In the genomic region with DNA sequence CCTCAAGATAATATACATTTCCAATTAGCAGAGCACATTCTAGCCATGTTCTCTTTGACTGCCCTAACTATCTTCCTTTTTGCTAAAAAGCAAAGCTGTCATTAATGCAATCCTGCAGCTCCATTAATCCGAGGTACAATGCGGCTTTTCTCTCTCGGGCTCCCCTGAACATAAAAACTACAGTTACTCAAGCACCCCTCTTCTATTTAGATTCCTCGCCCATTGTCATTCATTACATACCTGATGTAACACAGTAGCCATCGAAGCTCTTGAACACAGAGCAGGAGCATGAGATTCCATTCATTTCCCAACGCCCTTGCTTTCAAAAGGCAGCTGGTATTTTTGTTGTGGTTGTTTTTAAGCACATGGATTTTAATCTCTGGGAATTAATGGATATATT, we compare ENCODE assay signal across 8 mouse cellular contexts.
DNase-seq lines count a peak whose midpoint lies in the region; ATAC-seq and TF ChIP-seq lines count a peak whose summit lies in the region.

No protein-coding gene starts in this region.

- H3K4me2 ChIP-seq in lung, embryonic 14.5 days = peak overlapping the region; percentile 82
- H3K4me2 ChIP-seq in intestine, embryonic 15.5 days (replicated peaks) = peak overlapping the region; percentile 65
- peak overlapping the region; percentile 60 for H3K4me2 ChIP-seq in neural tube, embryonic 15.5 days

- ATAC-seq in lung, embryonic 14.5 days (ENCODE audit: insufficient read depth) = no peak
- ATAC-seq in intestine, embryonic 15.5 days = no peak
- no peak for ATAC-seq in neural tube, embryonic 15.5 days (ENCODE audit: low FRiP score)

- no peak overlapping the region for H3K4me3 ChIP-seq in lung, embryonic 14.5 days (ENCODE audit: low read depth, low read length)
- H3K4me3 ChIP-seq in forebrain, embryonic 10.5 days = peak overlapping the region; percentile 50
- no peak overlapping the region for H3K4me3 ChIP-seq in intestine, embryonic 15.5 days (replicated peaks)
- peak overlapping the region; percentile 39 for H3K4me3 ChIP-seq in neural tube, embryonic 15.5 days (replicated peaks)

- no peaks in the 10 kb centered on the region for H3K36me3 ChIP-seq in lung, embryonic 14.5 days (ENCODE audit: insufficient read depth)
- no peaks in the 10 kb centered on the region for H3K36me3 ChIP-seq in forebrain, embryonic 10.5 days (replicated peaks)
- H3K36me3 ChIP-seq in intestine, embryonic 15.5 days = no peaks in the 10 kb centered on the region
- no peaks in the 10 kb centered on the region for H3K36me3 ChIP-seq in neural tube, embryonic 15.5 days

- DNase-seq in lung, embryonic 14.5 days = no peak
- DNase-seq in lung, postnatal 14 days = no peak
- no peak for DNase-seq in forebrain, embryonic 10.5 days (ENCODE audit: extremely low spot score, low spot score)
- no peak for DNase-seq in cerebellum, adult 8-10 months
- DNase-seq in spleen, adult 12 weeks (ENCODE audit: low spot score) = no peak
- DNase-seq in testis, postnatal 14 days (ENCODE audit: low spot score) = no peak

- TF ChIP-seq CTCF in lung, embryonic 14.5 days (IDR thresholded peaks at IDR 0.05; ENCODE audit: low read depth) = no peak

- H3K27ac ChIP-seq in lung, embryonic 14.5 days (ENCODE audit: low read depth) = peak overlapping the region; percentile 80; the same call in 1 of the 2 replicates
- peak overlapping the region; percentile 92 for H3K27ac ChIP-seq in forebrain, embryonic 10.5 days
- H3K27ac ChIP-seq in intestine, embryonic 15.5 days = no peak overlapping the region
- H3K27ac ChIP-seq in neural tube, embryonic 15.5 days (replicated peaks) = peak overlapping the region; percentile 97

- no peaks in the 10 kb centered on the region for H3K27me3 ChIP-seq in lung, embryonic 14.5 days (ENCODE audit: insufficient read depth, low read length)
- H3K27me3 ChIP-seq in forebrain, embryonic 10.5 days (ENCODE audit: poor library complexity, severe bottlenecking) = peaks cover 19% of the 10 kb centered on the region
- no peaks in the 10 kb centered on the region for H3K27me3 ChIP-seq in intestine, embryonic 15.5 days (replicated peaks)
- no peaks in the 10 kb centered on the region for H3K27me3 ChIP-seq in neural tube, embryonic 15.5 days (replicated peaks)

- H3K4me1 ChIP-seq in lung, embryonic 14.5 days (ENCODE audit: insufficient read depth) = peaks cover 9% of the 10 kb centered on the region; the same call in 1 of the 2 replicates
- peaks cover 35% of the 10 kb centered on the region for H3K4me1 ChIP-seq in forebrain, embryonic 10.5 days
- peaks cover 9% of the 10 kb centered on the region for H3K4me1 ChIP-seq in intestine, embryonic 15.5 days (replicated peaks)
- peaks cover 24% of the 10 kb centered on the region for H3K4me1 ChIP-seq in neural tube, embryonic 15.5 days

- H3K9me3 ChIP-seq in lung, embryonic 14.5 days (ENCODE audit: low read depth, low read length) = no peaks in the 10 kb centered on the region
- no peaks in the 10 kb centered on the region for H3K9me3 ChIP-seq in forebrain, embryonic 10.5 days
- no peaks in the 10 kb centered on the region for H3K9me3 ChIP-seq in intestine, embryonic 15.5 days
- H3K9me3 ChIP-seq in neural tube, embryonic 15.5 days (replicated peaks) = no peaks in the 10 kb centered on the region

- WGBS in lung, embryonic 14.5 days = 28% methylated on average over 6 of the region's 6 CpGs
- 9% methylated on average over 6 of the region's 6 CpGs for WGBS in forebrain, embryonic 10.5 days
- WGBS in intestine, embryonic 15.5 days = 46% methylated on average over 6 of the region's 6 CpGs
- 7% methylated on average over 6 of the region's 6 CpGs for WGBS in neural tube, embryonic 15.5 days

- H3K9ac ChIP-seq in lung, embryonic 14.5 days = no peak overlapping the region
- no peak overlapping the region for H3K9ac ChIP-seq in intestine, embryonic 15.5 days
- H3K9ac ChIP-seq in neural tube, embryonic 15.5 days (replicated peaks) = peak overlapping the region; percentile 60

Comparison
In these comparisons a context has a peak if more than half of its experiments do, and no peak if none do; other contexts are left out.
1. H3K4me3 ChIP-seq: peak in forebrain, embryonic 10.5 days (single experiment) and neural tube, embryonic 15.5 days (single experiment); none in lung, embryonic 14.5 days (single experiment) and intestine, embryonic 15.5 days (single experiment).
2. Peak in every context shown above with its lines, with median percentiles within 50 percentile points of each other: H3K4me2 ChIP-seq.